Mouse (Mus musculus) limb, embryonic 13.5 days (tissue): Measurements from ENCODE around the gene Dicer1. TPM values are rescaled to one million over a fixed set of nuclear protein-coding genes. Genes with fewer than 3 reads are reported as not detected.

Source experiments
- ATAC-seq: fragments of 200-750 bp; cut with Nextera tagmentation; 2 replicates; pipeline ENCODE4 v1.8.0; 2017; ENCODE audit warnings: low read depth, moderate number of reproducible peaks, moderate TSS enrichment; ENCODE audit not compliant: low FRiP score
- H3K27ac ChIP-seq: fragments of 300-500 bp; sonication (generic); 2 replicates; pipeline ENCODE4 v1.5.1; 2015; ENCODE audit warnings: inconsistent platforms, mild to moderate bottlenecking, moderate library complexity
- H3K27me3 ChIP-seq: fragments of 300-500 bp; sonication (generic); 2 replicates; pipeline ENCODE4 v1.6.1; 2015; ENCODE audit warnings: mild to moderate bottlenecking, inconsistent platforms
- H3K36me3 ChIP-seq: fragments of 300-500 bp; sonication (generic); 2 replicates; pipeline ENCODE4 v1.6.1; 2015; ENCODE audit warnings: inconsistent platforms, mild to moderate bottlenecking, moderate library complexity
- H3K4me1 ChIP-seq: fragments of 300-500 bp; sonication (generic); 2 replicates; pipeline ENCODE4 v1.6.1; 2015; ENCODE audit warnings: inconsistent platforms
- H3K4me2 ChIP-seq: fragments of 300-500 bp; sonication (generic); replicated peaks from 2 replicates; pipeline ENCODE4 v1.6.1; 2015; ENCODE audit warnings: inconsistent platforms, mild to moderate bottlenecking, moderate library complexity
- H3K4me3 ChIP-seq: fragments of 300-500 bp; sonication (generic); 2 replicates; pipeline ENCODE4 v1.5.1; 2015; ENCODE audit warnings: moderate library complexity, mild to moderate bottlenecking, inconsistent platforms
- H3K9ac ChIP-seq: fragments of 300-500 bp; sonication (generic); 2 replicates; pipeline ENCODE4 v1.6.1; 2015; ENCODE audit warnings: mild to moderate bottlenecking, inconsistent platforms
- H3K9me3 ChIP-seq: fragments of 300-500 bp; sonication (generic); 2 replicates; pipeline ENCODE4 v1.6.1; 2016; ENCODE audit warnings: inconsistent platforms
- whole genome bisulfite sequencing: fragments of 180-500 bp; shearing (Covaris S2); methylation state at CpG from one replicate; pipeline ENCODE4 v1.1.7; 2015; 5-methylcytosine and 5-hydroxymethylcytosine counted together
- polyA plus RNA-seq: library from polyadenylated mRNA; unstranded; fragments of >200 nt; fragmentation: Nextera tagmentation; extraction: Ambion mirVana; gene quantifications from 2 replicates; pipeline ENCODE4 v1.2.1, GENCODE M21; 2015

Dicer1 gene
- polyA plus RNA-seq, 1 experiment from 2014 or later: 49.4 TPM

GRCm38 (mm10) chr12:104699753-104700152, 52.0 kb downstream of the Dicer1 start:
- no peak overlapping the region for H3K4me2 ChIP-seq
- no peaks in the 10 kb centered on the region for H3K27me3 ChIP-seq
- no peak overlapping the region for H3K9ac ChIP-seq
- ATAC-seq: peak; percentile 83
- H3K9me3 ChIP-seq: no peaks in the 10 kb centered on the region
- 35% methylated on average over 8 of the region's 8 CpGs for WGBS
- peaks cover 40% of the 10 kb centered on the region for H3K4me1 ChIP-seq
- peak overlapping the region; percentile 58; the same call in 1 of the 2 replicates for H3K27ac ChIP-seq
- H3K4me3 ChIP-seq: no peak overlapping the region
- peaks cover 86% of the 10 kb centered on the region for H3K36me3 ChIP-seq

GRCm38 (mm10) chr12:104695514-104695913, 56.2 kb downstream of the Dicer1 start:
- Histone ChIP-seq H3K27me3 (no peaks in the 10 kb centered on the region), H3K4me2 (no peak overlapping the region), H3K4me3 (no peak overlapping the region), H3K9ac (no peak overlapping the region), H3K36me3 (peaks cover 83% of the 10 kb centered on the region), H3K4me1 (peaks cover 42% of the 10 kb centered on the region), H3K9me3 (no peaks in the 10 kb centered on the region), H3K27ac (no peak overlapping the region)
- no peak for ATAC-seq
- WGBS: 83% methylated on average over 2 of the region's 2 CpGs

GRCm38 (mm10) chr12:104692864-104693263, 58.9 kb downstream of the Dicer1 start:
- WGBS: 85% methylated on average over 12 of the region's 12 CpGs
- H3K4me1 ChIP-seq: peaks cover 30% of the 10 kb centered on the region
- peaks cover 84% of the 10 kb centered on the region for H3K36me3 ChIP-seq

GRCm38 (mm10) chr12:104690412-104690811, 61.3 kb downstream of the Dicer1 start:
- Histone ChIP-seq H3K4me3 (no peak overlapping the region), H3K9me3 (no peaks in the 10 kb centered on the region), H3K36me3 (peaks cover 77% of the 10 kb centered on the region), H3K27ac (no peak overlapping the region), H3K27me3 (no peaks in the 10 kb centered on the region), H3K9ac (no peak overlapping the region), H3K4me2 (no peak overlapping the region), H3K4me1 (peaks cover 14% of the 10 kb centered on the region)
- WGBS: 78% methylated on average over 7 of the region's 7 CpGs
- ATAC-seq: no peak

More at GRCm38 (mm10) chr12:104692864-104693263, 58.9 kb downstream of the Dicer1 start:
- no peak overlapping the region for H3K4me2 ChIP-seq
- no peak overlapping the region for H3K9ac ChIP-seq
- H3K4me3 ChIP-seq: no peak overlapping the region
- H3K27ac ChIP-seq: no peak overlapping the region
- no peak for ATAC-seq
- no peaks in the 10 kb centered on the region for H3K9me3 ChIP-seq
- no peaks in the 10 kb centered on the region for H3K27me3 ChIP-seq

- Histone ChIP-seq H3K27ac (no peak overlapping the region), H3K9ac (no peak overlapping the region), H3K9me3 (no peaks in the 10 kb centered on the region), H3K36me3 (peaks cover 62% of the 10 kb centered on the region), H3K27me3 (no peaks in the 10 kb centered on the region), H3K4me1 (peaks cover 4% of the 10 kb centered on the region; the same call in 1 of the 2 replicates), H3K4me3 (no peak overlapping the region), H3K4me2 (no peak overlapping the region)
- no peak for ATAC-seq
- WGBS: 87% methylated on average over 11 of the region's 11 CpGs
Measured at GRCm38 (mm10) chr12:104688870-104689269, 62.9 kb downstream of the Dicer1 start.

GRCm38 (mm10) chr12:104684411-104684931, 67.3 kb downstream of the Dicer1 start:
- no peak overlapping the region for H3K9ac ChIP-seq
- H3K27ac ChIP-seq: no peak overlapping the region
- H3K4me3 ChIP-seq: no peak overlapping the region
- H3K4me1 ChIP-seq: peaks cover 23% of the 10 kb centered on the region
- H3K4me2 ChIP-seq: no peak overlapping the region
- H3K27me3 ChIP-seq: no peaks in the 10 kb centered on the region
- H3K9me3 ChIP-seq: peaks cover 8% of the 10 kb centered on the region; the same call in 1 of the 2 replicates
- no peak for ATAC-seq
- 66% methylated on average over 8 of the region's 8 CpGs for WGBS
- H3K36me3 ChIP-seq: peaks cover 21% of the 10 kb centered on the region

- H3K9ac ChIP-seq: no peak overlapping the region
- peak overlapping the region; percentile 54 for H3K4me2 ChIP-seq
- peaks cover 8% of the 10 kb centered on the region; the same call in 1 of the 2 replicates for H3K9me3 ChIP-seq
- H3K27me3 ChIP-seq: peaks cover 8% of the 10 kb centered on the region; the same call in 1 of the 2 replicates
- ATAC-seq: peak; percentile 71
- no peaks in the 10 kb centered on the region for H3K36me3 ChIP-seq
- no peak overlapping the region for H3K4me3 ChIP-seq
- H3K27ac ChIP-seq: no peak overlapping the region
- H3K4me1 ChIP-seq: peaks cover 51% of the 10 kb centered on the region
- WGBS: 26% methylated on average over 8 of the region's 8 CpGs
Measured at GRCm38 (mm10) chr12:104679819-104680132, 72.0 kb downstream of the Dicer1 start.

GRCm38 (mm10) chr12:104679121-104679818, 72.5 kb downstream of the Dicer1 start:
- H3K4me1 ChIP-seq: peaks cover 52% of the 10 kb centered on the region
- peak overlapping the region; percentile 54 for H3K4me2 ChIP-seq
- H3K27ac ChIP-seq: peak overlapping the region; percentile 44; the same call in 1 of the 2 replicates
- H3K4me3 ChIP-seq: no peak overlapping the region
- 13% methylated on average over 26 of the region's 26 CpGs for WGBS
- H3K36me3 ChIP-seq: no peaks in the 10 kb centered on the region
- H3K9me3 ChIP-seq: peaks cover 8% of the 10 kb centered on the region; the same call in 1 of the 2 replicates
- ATAC-seq: peak; percentile 53
- H3K9ac ChIP-seq: no peak overlapping the region
- peaks cover 9% of the 10 kb centered on the region; the same call in 1 of the 2 replicates for H3K27me3 ChIP-seq

GRCm38 (mm10) chr12:104678462-104678861, 73.3 kb downstream of the Dicer1 start:
- Histone ChIP-seq H3K9ac (no peak overlapping the region), H3K4me2 (peak overlapping the region; percentile 54), H3K27ac (peak overlapping the region; percentile 44; the same call in 1 of the 2 replicates), H3K4me1 (peaks cover 52% of the 10 kb centered on the region), H3K27me3 (peaks cover 17% of the 10 kb centered on the region; the same call in 1 of the 2 replicates), H3K4me3 (no peak overlapping the region), H3K9me3 (peaks cover 8% of the 10 kb centered on the region; the same call in 1 of the 2 replicates), H3K36me3 (no peaks in the 10 kb centered on the region)
- WGBS: 15% methylated on average over 8 of the region's 14 CpGs
- ATAC-seq: no peak

GRCm38 (mm10) chr12:104677371-104677924, 74.3 kb downstream of the Dicer1 start:
- Histone ChIP-seq H3K4me3 (no peak overlapping the region), H3K36me3 (no peaks in the 10 kb centered on the region), H3K9ac (no peak overlapping the region), H3K27ac (no peak overlapping the region), H3K9me3 (no peaks in the 10 kb centered on the region), H3K27me3 (peaks cover 20% of the 10 kb centered on the region; the same call in 1 of the 2 replicates), H3K4me1 (peaks cover 55% of the 10 kb centered on the region), H3K4me2 (no peak overlapping the region)
- 87% methylated on average over 9 of the region's 9 CpGs for WGBS
- ATAC-seq: no peak

- H3K36me3 ChIP-seq: no peaks in the 10 kb centered on the region
- WGBS: 59% methylated on average over 13 of the region's 13 CpGs
- peaks cover 58% of the 10 kb centered on the region for H3K4me1 ChIP-seq
- H3K9me3 ChIP-seq: no peaks in the 10 kb centered on the region
- H3K27me3 ChIP-seq: peaks cover 24% of the 10 kb centered on the region; the same call in 1 of the 2 replicates
- no peak overlapping the region for H3K27ac ChIP-seq
- H3K9ac ChIP-seq: no peak overlapping the region
- H3K4me2 ChIP-seq: no peak overlapping the region
- 0 out of 2 replicates have a peak, but pooled peaks have one; percentile 16 for ATAC-seq
- H3K4me3 ChIP-seq: no peak overlapping the region
Measured at GRCm38 (mm10) chr12:104676535-104677370, 75.0 kb downstream of the Dicer1 start.
